Mouse (Mus musculus) T-helper 17 cell (primary cell): ENCODE data around the gene Isg20.

Source experiments
- in situ Hi-C, 2 experiments: fragments of 300-600 bp; cut with MboI, MseI; formaldehyde crosslinking; loops; 1 replicate in 1 of 2; 2 replicates in 1 of 2; pipeline ENCODE4 v1.15.1; 2025; ENCODE audit warnings: high pct_unique_total_duplicates in 2 of 2

Gene Isg20

GRCm38 (mm10) chr7:78897567-78897966, 15.7 kb upstream of the Isg20 start:
- in situ Hi-C loops, result loop anchor here (10.0 to 25.0 kb wide), 2 partner anchors 310 to 1727 kb away; no protein-coding TSS in a partner anchor

DNA sequence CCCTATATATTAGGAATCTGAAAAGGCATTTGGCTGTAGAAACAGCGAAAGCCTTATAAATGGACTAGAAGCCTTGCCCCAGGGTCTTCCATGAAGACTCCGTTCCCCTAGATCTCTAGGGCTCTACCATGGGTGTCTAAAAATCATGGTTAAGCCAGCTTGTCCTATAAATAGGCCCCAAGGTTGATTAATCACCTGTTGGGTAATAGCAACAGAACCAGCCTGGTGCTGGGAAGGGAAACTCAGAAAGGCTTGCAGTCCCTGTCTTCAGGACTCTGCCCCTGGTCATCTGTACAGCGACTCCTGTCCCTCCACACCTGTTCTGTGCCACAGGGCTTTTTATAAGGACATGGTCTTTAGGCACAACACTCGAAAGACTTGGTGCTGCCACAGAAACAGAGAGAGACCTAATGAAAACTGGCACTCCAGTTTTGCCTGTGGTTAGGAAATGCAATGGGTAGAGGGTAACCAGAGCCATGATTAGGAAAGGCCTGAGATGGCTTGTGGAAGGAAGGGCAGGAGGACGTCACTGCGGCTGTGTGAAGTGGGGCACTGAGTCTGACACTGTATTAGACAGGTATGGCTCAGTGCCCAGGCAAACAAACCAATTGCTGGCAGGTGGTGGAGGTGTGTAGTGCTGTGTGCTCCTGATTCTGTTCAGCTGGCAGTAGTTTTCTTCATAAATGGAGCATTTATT, 9.9 kb upstream of the Isg20 start:
- in situ Hi-C loops, result no loop called here

DNA sequence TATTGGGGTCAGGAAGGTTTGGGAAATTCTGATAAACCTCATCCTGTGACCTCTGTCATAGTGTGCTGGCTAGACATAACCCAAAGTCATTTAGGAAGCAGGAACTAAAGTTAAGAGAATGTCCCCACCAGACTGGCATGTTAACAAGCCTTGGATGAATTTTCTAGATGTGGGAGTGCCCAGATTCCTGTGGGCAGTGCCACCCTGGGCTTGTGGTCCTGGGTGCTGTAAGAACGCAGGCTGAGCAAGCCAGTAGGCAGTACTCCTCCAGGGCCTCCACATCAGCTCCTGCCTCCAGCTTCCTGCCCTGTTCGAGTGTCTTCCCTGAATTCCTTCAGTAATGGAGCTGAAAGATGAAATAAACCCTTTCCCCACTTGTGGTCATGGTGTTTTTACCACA, 9.0 kb upstream of the Isg20 start:
- in situ Hi-C loops, result no loop called here

DNA sequence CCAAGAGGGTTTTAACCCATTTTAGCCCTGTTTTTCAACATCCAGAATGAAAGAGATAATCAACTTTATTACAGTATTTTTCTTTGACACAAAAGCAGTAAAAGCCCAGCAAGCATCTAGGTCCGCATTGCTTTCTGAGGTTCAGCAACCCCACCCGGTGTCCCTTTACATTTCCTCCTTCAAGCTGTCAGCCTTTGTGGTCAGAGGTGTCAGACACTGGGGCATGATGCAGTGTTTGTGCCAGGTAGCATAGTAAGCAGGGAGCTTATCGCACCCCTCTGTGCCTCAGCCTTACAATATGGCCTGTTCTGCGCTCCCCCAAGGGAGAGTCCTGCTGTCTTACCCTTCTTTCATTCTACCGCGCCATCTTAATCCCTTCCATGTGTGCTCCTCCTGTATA, 4.2 kb upstream of the Isg20 start:
- in situ Hi-C loops, result no loop called here

DNA sequence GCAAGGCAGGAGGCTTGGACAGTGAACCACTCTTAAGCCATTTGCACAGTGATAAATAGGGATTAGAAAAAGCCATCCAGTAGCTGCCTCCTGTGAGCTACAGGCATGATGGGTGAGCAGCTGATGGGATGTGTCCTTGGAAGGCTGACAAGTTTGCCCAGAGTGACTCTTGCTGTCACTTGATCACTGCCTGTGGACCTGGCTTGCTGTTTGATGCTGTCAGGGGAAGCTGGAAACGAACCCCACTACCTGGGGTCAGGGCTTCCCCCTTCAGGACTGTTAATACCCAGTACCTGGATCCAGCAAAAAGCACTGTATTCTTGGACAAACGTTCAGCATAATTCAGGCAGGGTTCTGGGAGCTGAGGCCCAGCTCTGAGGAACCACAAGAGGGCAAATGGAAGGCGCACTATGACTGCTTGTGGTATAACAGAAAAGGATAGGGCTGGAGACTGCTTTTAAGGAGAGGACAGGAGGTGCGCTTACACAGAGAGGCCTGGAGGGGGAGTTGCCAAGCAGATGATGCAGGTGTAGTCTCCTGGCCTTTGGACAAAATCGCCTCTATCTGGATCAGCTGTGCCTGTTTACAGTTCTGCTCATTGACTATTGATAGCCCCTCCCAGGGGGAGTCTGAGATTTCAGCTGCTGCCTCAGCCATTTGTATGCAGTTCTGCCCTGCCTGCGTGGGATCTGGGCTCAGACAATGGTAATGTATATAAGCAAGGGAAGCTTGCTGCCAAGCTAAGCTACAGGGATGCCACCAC, 2.7 kb upstream of the Isg20 start:
- in situ Hi-C loops, result no loop called here

DNA sequence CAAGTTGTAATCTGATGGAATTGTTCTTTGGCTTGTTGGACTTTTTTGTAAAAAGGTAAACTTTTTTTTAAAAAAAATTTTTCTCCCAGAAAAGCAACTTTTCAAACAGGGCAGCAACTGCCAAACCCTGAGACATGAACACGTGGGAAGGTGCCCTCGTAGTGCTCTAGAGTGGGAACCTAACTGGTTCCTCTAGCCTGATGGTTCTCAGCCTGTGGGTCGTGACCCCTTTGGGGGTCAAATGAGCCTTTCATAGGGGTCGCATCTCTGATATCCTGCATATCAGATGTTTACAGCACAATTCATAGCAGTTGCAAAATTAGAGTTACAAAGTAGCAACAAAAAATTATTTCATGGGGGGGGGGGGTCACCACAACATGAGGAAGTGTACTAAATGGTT, 2.0 kb upstream of the Isg20 start:
- in situ Hi-C loops, result no loop called here

GRCm38 (mm10) chr7:78912253-78912973, 811 bp upstream of the Isg20 start:
- in situ Hi-C loops, result no loop called here

- in situ Hi-C loops, result no loop called here
Observed at GRCm38 (mm10) chr7:78913649-78914544, 673 bp downstream of the Isg20 start.

GRCm38 (mm10) chr7:78914545-78914845, 1.3 kb downstream of the Isg20 start:
- in situ Hi-C loops, result no loop called here

GRCm38 (mm10) chr7:78914896-78915510, 1.8 kb downstream of the Isg20 start:
- in situ Hi-C loops, result loop anchor here (5.0 kb wide), 4 partner anchors 167 to 442 kb away; no protein-coding TSS in a partner anchor

DNA sequence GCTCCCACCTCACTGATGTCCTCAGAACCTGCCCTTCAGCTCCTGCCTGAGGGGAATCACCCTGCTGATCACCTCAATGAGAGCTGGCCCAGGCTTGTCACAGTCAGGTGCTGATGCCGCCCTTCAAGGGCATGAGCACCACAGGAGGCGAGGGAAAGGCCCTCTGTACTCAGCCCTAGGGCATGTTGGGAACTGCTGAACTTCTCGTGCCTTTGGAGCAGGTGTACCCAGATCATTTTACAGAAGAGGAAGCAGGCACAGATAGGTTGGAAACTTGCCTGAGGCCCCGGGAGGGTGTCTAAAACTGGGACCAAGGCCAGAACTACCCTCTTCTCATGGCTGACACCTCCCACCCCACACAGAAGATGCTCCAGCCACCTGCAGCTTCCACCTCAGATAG, 5.5 kb downstream of the Isg20 start:
- in situ Hi-C loops, result loop anchor here (5.0 kb wide), 4 partner anchors 164 to 439 kb away; no protein-coding TSS in a partner anchor

- in situ Hi-C loops, result no loop called here
Observed at GRCm38 (mm10) chr7:78922506-78922905, 9.3 kb downstream of the Isg20 start.

- in situ Hi-C loops, result no loop called here
Observed at GRCm38 (mm10) chr7:78924300-78924699, 11.1 kb downstream of the Isg20 start.

- in situ Hi-C loops, result no loop called here
Observed at GRCm38 (mm10) chr7:78924796-78925195, 11.6 kb downstream of the Isg20 start.

GRCm38 (mm10) chr7:78925680-78926079, 12.5 kb downstream of the Isg20 start:
- in situ Hi-C loops, result no loop called here

DNA sequence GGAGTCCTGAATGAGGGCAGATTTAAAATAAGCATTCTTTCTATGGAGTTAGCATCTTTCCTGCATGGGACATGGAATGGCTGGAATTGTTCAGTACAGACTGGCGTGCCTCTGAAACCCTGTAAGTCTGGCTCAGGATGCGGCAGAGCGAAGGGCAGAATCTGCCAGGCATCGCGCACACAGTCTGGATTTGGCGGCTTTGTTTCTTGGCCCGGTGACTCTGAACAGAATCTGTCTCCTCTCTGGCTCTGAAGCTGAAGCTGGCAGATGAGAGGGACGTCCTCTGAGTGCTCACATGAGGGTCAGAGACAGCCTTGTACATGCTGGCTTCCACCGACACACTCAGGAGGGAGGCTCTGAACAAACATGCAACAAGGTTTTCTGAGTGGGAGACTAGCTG, 12.9 kb downstream of the Isg20 start:
- in situ Hi-C loops, result no loop called here

GRCm38 (mm10) chr7:78927266-78927665, 14.0 kb downstream of the Isg20 start:
- in situ Hi-C loops, result no loop called here

GRCm38 (mm10) chr7:78938957-78939602, 25.9 kb downstream of the Isg20 start:
- in situ Hi-C loops, result no loop called here

GRCm38 (mm10) chr7:78940971-78941370, 27.7 kb downstream of the Isg20 start:
- in situ Hi-C loops, result no loop called here

GRCm38 (mm10) chr7:78942544-78942943, 29.3 kb downstream of the Isg20 start:
- in situ Hi-C loops, result no loop called here
